Mouse (Mus musculus) embryo, embryonic 9.5 days (tissue): ENCODE results near the gene Theg.

Experiments used
- DNase-seq: peaks from one replicate; pipeline ENCODE4 v3.0.0-alpha.2; 2017; ENCODE audit errors: extremely low spot score

Theg gene

DNA sequence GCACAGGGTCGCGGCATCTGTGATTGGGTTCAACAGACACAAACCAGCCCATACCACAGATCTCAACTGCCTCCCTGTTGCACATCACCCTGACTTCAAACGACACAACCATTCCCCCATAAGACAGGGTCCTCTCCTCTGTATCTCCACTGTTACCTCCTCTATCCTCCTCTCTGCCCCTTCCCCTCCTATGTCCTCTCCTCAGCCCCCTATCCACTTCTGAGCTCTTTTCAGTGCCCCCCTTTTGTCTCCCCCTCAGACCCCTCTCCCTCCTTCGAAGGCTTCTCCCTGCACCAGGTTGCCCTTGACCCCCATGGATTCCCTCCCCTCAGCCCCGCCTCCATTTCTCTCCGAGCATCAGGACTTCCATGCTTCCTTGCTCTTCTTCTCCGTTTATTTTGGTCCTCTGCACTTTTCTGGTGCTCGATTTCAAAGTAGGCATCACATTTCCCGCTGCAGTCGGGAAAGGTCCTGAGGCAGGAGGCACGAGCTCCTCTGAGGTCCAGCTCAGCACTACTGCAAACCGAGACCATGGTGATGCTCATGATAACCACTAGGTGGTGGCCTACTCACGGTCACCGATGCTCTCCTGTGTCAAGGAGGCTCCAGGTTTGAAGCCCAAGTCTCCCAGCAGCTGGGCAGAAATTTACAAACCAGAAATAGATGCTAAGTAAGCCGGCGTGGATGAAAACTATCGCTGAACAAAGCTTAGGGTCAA lies 7.9 kb upstream of the Theg start:
- DNase-seq: peak; percentile 63

DNA sequence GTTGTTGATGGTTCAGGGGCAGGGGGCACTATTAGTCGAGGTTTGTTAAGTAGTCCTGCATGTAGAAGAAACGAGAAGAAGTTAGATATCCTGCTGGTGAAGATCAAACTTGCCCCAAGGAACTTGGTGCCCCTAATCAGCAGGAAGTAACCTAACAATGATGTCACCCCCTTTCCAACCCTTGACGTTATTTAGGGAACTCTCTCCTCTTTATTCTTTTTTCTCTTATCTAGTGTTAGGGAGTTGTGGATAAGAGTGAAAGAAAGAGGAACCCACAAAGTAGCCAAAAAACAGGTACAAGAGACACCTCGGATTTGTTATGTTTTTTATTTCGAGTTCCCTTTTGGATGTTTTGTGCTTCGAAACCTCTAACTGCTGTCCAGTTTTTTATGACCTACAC lies 7.0 kb upstream of the Theg start:
- no peak for DNase-seq

- DNase-seq: no peak
Observed at GRCm38 (mm10) chr10:79590702-79591101, 3.6 kb upstream of the Theg start.

DNA sequence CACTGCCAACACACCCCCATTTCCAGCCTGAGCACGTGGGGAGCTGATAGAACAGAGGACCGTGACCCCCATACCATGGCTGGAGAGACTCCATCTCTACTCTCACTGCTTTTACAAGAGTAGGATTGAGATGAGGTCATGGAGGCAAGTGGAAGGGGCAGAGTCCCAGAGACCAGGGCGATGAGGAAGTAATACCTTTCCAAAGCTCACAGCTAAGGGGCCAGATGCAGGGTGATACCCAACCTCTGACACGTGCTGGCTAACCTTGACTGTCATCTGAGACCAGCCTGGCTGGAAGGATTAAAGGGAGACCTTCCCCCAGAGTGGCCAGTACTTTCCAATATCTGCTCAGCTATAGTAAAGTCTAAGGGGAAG lies 608 bp upstream of the Theg start:
- no peak for DNase-seq

- DNase-seq: no peak
Observed at GRCm38 (mm10) chr10:79586243-79586642, 888 bp downstream of the Theg start.

DNA sequence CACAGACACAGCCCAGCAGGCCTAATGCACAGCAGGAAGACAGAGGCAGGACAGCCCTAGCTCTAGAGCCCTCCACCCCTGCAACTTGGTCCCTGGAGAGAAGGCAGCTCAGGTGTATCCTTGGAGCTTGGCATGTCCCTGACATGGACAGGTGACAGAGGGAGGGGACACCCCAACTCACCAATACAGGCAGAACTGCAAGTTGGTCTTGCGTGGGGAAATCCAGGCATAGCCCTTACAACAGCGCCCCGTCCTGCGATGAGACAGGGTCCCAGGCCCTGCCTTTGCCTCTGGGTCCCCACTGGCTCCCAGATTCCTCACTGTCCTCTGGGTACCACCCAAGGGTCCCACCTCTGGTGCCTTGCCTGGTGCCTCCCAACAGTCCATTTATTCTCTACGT lies 1.4 kb downstream of the Theg start:
- no peak for DNase-seq

DNA sequence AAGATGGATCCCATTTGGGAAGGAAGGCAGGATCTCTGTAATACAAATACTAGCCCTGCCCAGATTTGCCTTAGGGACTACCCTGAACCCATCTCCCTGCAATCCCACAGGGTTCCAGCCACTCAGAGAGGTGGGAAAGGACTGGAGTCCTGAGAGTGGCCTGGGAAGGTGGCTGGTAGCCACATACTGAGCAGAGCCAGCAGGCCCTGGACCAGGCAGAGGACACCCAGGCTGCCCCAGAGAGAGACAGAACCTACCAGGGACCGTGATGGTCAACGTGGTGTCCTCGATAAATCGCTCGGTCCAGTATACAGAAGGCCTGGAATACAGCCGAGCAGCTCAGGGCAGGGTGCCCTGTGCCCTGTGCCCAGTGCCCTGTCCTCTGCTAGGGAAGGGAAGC lies 2.0 kb downstream of the Theg start:
- DNase-seq: no peak

GRCm38 (mm10) chr10:79584426-79584825 lies 2.7 kb downstream of the Theg start:
- DNase-seq: no peak

GRCm38 (mm10) chr10:79584021-79584420 lies 3.1 kb downstream of the Theg start:
- no peak for DNase-seq

DNA sequence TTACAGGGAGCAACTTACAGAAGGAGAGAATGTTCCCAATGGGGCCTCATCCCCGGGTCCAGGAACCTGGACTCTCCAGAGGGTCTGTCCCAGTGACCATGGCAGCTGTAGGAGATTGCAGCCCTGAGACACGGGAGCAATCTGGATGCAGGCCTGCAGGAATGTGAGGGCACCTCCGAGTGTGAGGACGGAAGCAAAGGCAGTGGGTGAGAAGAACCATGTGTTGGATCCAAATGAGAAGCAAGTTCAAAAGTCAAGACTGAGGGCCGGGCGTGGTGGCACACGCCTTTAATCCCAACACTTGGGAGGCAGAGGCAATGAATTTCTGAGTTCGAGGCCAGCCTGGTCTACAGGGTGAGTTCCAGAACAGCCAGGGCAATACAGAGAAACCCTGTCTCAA lies 5.6 kb downstream of the Theg start:
- no peak for DNase-seq

GRCm38 (mm10) chr10:79580811-79581210 lies 6.3 kb downstream of the Theg start:
- DNase-seq: peak; percentile 49

GRCm38 (mm10) chr10:79580356-79580755 lies 6.8 kb downstream of the Theg start:
- DNase-seq: no peak

DNA sequence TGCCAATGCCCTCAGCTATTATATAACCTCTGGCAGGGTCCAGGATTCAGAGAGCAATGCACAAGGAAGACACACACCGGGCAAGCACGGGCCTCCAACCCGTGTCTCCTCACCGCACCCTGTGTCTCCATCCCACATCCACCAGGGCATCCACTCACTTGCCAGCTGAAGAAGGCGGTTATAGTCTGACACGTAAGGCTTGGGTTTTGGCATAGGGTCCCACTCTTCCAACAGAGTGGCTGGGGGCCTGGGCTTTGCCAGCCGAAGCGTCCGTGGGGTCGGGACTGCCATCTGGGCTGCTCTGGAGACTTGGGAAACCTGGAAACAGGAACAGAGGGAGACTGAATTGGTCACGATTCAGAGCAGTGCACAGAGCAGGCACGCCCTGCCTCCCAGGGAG lies 7.3 kb downstream of the Theg start:
- DNase-seq: no peak

DNA sequence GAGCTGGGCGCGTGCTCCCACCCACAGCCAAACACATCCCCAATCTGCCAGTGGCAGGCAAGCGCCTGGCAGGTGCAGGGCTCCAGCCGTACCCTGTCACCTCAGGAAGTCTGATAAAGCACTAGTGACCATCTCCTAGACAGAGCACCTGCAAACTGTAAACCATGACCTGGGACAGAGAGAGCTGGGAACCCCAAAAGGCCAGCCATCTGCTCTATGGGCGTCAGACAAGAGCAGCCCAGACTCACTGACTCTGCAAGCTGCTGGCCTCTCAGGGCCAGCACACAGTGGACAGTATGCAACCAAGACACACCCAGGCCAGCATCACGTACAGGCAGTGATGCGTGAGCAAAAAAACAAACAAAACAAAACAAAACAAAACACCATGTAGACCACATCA lies 8.2 kb downstream of the Theg start:
- DNase-seq: no peak

DNA sequence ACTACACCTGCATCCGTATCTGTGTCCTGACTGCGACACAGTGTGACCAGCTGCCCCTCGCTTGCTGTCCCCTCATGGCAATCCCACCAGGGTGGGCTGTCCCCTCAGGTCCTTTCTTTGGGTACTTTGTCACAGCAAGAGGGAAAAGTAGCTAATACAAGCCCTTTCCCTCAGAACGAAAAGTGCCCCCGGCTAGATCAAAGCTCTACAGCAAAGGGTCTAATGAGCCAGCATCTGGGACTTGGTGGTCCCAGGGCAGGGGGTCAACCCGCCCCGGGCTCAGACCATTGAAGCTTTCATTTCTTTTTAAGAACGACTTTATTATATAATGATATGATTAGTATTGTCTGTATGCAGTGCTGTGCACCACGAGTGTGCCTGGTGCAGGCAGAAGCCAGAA lies 8.9 kb downstream of the Theg start:
- no peak for DNase-seq

GRCm38 (mm10) chr10:79577376-79577775 lies 9.8 kb downstream of the Theg start:
- no peak for DNase-seq

GRCm38 (mm10) chr10:79575754-79576153 lies 11.4 kb downstream of the Theg start:
- DNase-seq: no peak

DNA sequence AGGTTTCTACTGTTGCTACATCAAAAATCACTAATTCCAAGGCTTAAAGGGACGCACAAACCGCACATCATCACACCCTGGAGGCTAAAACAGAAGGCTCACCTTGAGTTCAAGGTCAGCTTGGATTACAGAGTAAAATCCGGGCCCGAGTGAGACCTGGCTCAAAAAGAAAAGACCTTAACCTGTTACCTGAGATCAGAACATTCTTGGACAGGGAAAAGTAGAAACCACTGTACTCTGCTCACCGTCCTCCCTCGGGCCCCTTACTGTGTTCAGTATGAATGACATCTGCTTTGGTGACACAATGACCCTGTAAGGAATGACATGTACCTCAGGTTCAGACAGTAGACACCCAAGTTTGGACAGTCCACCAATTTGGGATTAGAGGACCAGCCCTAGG lies 12.3 kb downstream of the Theg start:
- no peak for DNase-seq

DNA sequence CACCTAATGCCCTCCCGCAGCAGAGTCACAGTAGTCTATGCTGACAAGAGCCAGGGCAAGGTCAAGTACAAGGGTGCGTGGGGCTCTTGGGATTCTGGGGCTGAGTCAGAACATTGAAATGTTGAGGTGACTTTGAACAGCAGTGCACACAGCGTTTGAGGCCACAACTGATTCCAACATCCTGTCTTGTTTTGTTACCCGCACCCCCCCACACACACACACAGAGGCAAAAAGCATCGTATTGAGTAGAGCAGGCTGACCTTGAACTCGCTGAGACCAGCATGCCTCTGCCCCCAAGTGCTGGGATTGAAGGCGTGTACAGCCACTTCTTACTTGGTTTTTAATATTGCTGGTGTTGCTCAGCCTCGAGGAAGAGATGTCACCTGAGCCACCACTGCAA lies 12.8 kb downstream of the Theg start:
- no peak for DNase-seq

DNA sequence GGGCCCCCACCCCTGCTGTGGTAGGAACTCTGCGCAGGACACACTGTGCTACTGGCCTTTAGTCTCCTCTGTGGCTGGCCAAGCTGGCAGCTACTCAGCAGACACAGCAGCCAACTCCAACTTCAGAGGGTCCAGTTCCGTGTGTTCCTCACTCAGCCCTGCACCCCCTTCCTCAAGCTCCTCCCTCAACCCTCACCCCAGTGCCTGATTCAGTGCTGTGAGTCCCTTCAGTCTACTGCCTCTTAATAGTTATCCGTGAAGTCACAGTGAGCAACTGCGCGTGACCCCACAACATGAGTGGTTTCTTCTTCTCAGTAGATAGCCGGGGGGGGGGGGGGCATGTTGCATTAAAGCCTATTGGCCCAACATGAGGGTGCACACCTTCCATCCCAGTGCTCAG lies 13.5 kb downstream of the Theg start:
- DNase-seq: no peak

- DNase-seq: no peak
Observed at GRCm38 (mm10) chr10:79571314-79571713, 15.8 kb downstream of the Theg start.

DNA sequence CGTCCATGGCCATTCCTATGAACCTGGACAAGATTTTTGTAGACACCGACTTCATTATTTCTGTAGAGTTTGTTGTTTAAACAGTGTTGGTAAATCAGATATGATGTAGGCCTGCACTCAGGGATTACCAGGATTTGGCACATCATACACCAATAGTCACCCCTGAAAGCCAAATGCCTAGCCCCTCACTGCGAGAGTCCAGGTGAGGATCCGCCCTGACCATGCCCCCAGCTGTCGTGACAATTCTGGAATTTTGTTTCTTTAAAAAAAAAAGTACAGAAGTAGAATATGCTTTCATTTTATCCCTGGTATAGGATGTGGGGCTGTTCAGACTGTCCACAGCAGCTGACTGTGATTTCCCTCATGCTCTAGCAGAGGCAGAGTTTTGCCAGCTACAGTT lies 17.2 kb downstream of the Theg start:
- DNase-seq: no peak

- no peak for DNase-seq
Observed at GRCm38 (mm10) chr10:79559716-79560115, 27.4 kb downstream of the Theg start.

DNA sequence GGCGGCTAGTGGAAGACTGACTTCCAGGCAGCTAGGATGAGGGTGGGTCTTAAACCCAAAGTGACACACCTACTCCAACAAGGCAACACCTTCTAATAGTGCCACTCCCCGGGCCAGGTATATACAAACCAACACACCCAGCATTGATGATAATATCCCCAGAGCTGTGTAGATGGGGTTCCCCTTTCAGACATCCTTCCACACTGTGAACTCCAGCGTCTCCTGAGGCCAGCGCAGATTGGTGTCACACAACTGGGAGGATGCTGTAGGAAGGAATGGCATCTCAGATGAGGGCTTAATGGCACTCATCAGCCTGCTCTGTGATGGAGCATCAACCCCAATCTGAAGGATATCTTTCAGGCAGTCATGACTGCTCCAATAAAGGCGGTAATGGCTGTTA lies 29.6 kb downstream of the Theg start:
- no peak for DNase-seq
